Mouse (Mus musculus) embryonic stem cell, embryonic (primary cell): ENCODE measurements around the gene Piezo1.

Experiments used
- CTCF ChIA-PET, 4 experiments: fragments of 300-600 bp in 2 of 4; fragments of 350-600 bp in 2 of 4; sonication (Branson Sonifier 250); formaldehyde crosslinking; loops; one replicate each; lab custom pipeline; 2022; ENCODE audit warnings: inconsistent platforms in 2 of 4; lab: Charles Lee
- POLR2A ChIA-PET, 4 experiments: fragments of 300-600 bp in 2 of 4; fragments of 350-600 bp in 2 of 4; sonication (Branson Sonifier 250); formaldehyde crosslinking; loops; one replicate each; lab custom pipeline; 2022; ENCODE audit warnings: antibody characterized with exemption in 4 of 4, inconsistent platforms in 1 of 4; lab: Charles Lee

The Piezo1 gene

GRCm38 (mm10) chr8:122520611-122521010, 30.5 kb downstream of the Piezo1 start:
- ChIA-PET POLR2A (interaction anchor here in 3 of 4 experiments (0.5 to 7.8 kb wide), 14 partner anchors 9 to 579 kb away, joined by 3 to 98 read pairs (median 3); partner anchors contain the start of genes Cdt1 (in 1 of the 3), Mvd (in 1 of the 3) and Zfpm1 (in 1 of the 3)), CTCF (interaction anchor here in 1 of 4 experiments (0.6 to 0.7 kb wide), 2 partner anchors 21 to 371 kb away, joined by 4 read pairs; no protein-coding TSS in a partner anchor)

- ChIA-PET POLR2A (interaction anchor here in 2 of 4 experiments (0.8 to 2.5 kb wide), 11 partner anchors 8 to 94 kb away, joined by 3 to 6 read pairs (median 4); partner anchors contain the start of genes Cdt1 (in 2 of the 2), Galns (in 1 of the 2) and Trappc2l (in 1 of the 2)), CTCF (interaction anchor here in 1 of 4 experiments (0.6 to 1.1 kb wide), 3 partner anchors 16 to 81 kb away, joined by 3 to 4 read pairs (median 3); no protein-coding TSS in a partner anchor)
Measured at GRCm38 (mm10) chr8:122517541-122518190, 33.5 kb downstream of the Piezo1 start.

- ChIA-PET POLR2A (interaction anchor here in 3 of 4 experiments (0.6 to 7.6 kb wide), 12 partner anchors 7 to 1192 kb away, joined by 3 to 98 read pairs (median 3); partner anchors contain the start of gene Cdt1 (in 1 of the 3)), CTCF (interaction anchor here in 1 of 4 experiments (0.8 kb wide), 1 partner anchor 11 kb away, joined by 3 read pairs; no protein-coding TSS in a partner anchor)
Measured at GRCm38 (mm10) chr8:122515699-122516098, 35.4 kb downstream of the Piezo1 start.

GRCm38 (mm10) chr8:122512392-122512791, 38.7 kb downstream of the Piezo1 start:
- ChIA-PET POLR2A (interaction anchor here in 2 of 4 experiments (0.6 to 7.6 kb wide), 5 partner anchors 11 to 636 kb away, joined by 3 to 98 read pairs (median 11); partner anchors contain the start of gene Piezo1 (in 1 of the 2)), CTCF (interaction anchor here in 1 of 4 experiments (1.0 kb wide), 1 partner anchor 11 kb away, joined by 3 read pairs; no protein-coding TSS in a partner anchor)

- CTCF ChIA-PET = interaction anchor here in 3 of 4 experiments (0.9 to 1.6 kb wide), 11 partner anchors 9 to 57 kb away, joined by 3 to 6 read pairs (median 3); partner anchors contain the start of gene Cdt1 (in 1 of the 3)
- POLR2A ChIA-PET = interaction anchor here in 3 of 4 experiments (0.6 to 7.6 kb wide), 17 partner anchors 12 to 636 kb away, joined by 3 to 98 read pairs (median 5); partner anchors contain the start of gene Piezo1 (in 1 of the 3)
Measured at GRCm38 (mm10) chr8:122511552-122511951, 39.6 kb downstream of the Piezo1 start.

GRCm38 (mm10) chr8:122500856-122501255, 50.3 kb downstream of the Piezo1 start:
- ChIA-PET CTCF (interaction anchor here in 2 of 4 experiments (0.9 to 5.5 kb wide), 5 partner anchors 10 to 58 kb away, joined by 3 to 35 read pairs (median 3); partner anchors contain the start of genes Piezo1 (in 2 of the 2) and Mvd (in 1 of the 2)), POLR2A (interaction anchor here in 2 of 4 experiments (0.9 to 4.2 kb wide), 9 partner anchors 10 to 110 kb away, joined by 3 to 59 read pairs (median 5); partner anchors contain the start of genes Cdt1 (in 2 of the 2), Galns (in 1 of the 2) and Piezo1 (in 1 of the 2))

- POLR2A ChIA-PET = interaction anchor here (0.9 to 4.4 kb wide), 14 partner anchors 9 to 77 kb away, joined by 3 to 28 read pairs (median 4); partner anchors contain the start of gene Piezo1 (in 3 of the 4)
- CTCF ChIA-PET = interaction anchor here (0.6 to 2.7 kb wide), 23 partner anchors 10 to 654 kb away, joined by 3 to 14 read pairs (median 4); partner anchors contain the start of gene Piezo1 (in 2 of the 4)
Measured at GRCm38 (mm10) chr8:122497912-122498311, 53.2 kb downstream of the Piezo1 start.

- POLR2A ChIA-PET = interaction anchor here (0.6 to 4.4 kb wide), 23 partner anchors 10 to 629 kb away, joined by 3 to 28 read pairs (median 4); partner anchors contain the start of genes Piezo1 (in 2 of the 4) and Cdt1 (in 1 of the 4)
- CTCF ChIA-PET = interaction anchor here (0.5 to 2.7 kb wide), 28 partner anchors 9 to 1898 kb away, joined by 3 to 14 read pairs (median 3); partner anchors contain the start of gene Piezo1 (in 2 of the 4)
Measured at GRCm38 (mm10) chr8:122497016-122497734, 54.0 kb downstream of the Piezo1 start.

- ChIA-PET CTCF (interaction anchor here (0.5 to 1.9 kb wide), 6 partner anchors 9 to 599 kb away, joined by 3 to 14 read pairs (median 4); no protein-coding TSS in a partner anchor), POLR2A (interaction anchor here in 2 of 4 experiments (0.8 to 2.1 kb wide), 7 partner anchors 9 to 86 kb away, joined by 3 to 7 read pairs (median 3); partner anchors contain the start of gene Cdt1 (in 1 of the 2))
Measured at GRCm38 (mm10) chr8:122488387-122488786, 62.7 kb downstream of the Piezo1 start.

- ChIA-PET CTCF (no interaction called here), POLR2A (interaction anchor here in 2 of 4 experiments (1.0 to 1.6 kb wide), 4 partner anchors 12 to 67 kb away, joined by 3 to 5 read pairs (median 4); partner anchors contain the start of gene Piezo1 (in 1 of the 2))
Measured at GRCm38 (mm10) chr8:122484831-122485230, 66.3 kb downstream of the Piezo1 start.

- CTCF ChIA-PET = no interaction called here
Measured at GRCm38 (mm10) chr8:122483877-122484276, 67.3 kb downstream of the Piezo1 start.

GRCm38 (mm10) chr8:122482448-122482847, 68.7 kb downstream of the Piezo1 start:
- POLR2A ChIA-PET = interaction anchor here in 2 of 4 experiments (1.1 to 2.2 kb wide), 10 partner anchors 13 to 92 kb away, joined by 3 to 6 read pairs (median 4); partner anchors contain the start of gene Cdt1 (in 1 of the 2)
- CTCF ChIA-PET = interaction anchor here in 2 of 4 experiments (1.0 to 1.5 kb wide), 2 partner anchors 16 to 46 kb away, joined by 3 to 4 read pairs; no protein-coding TSS in a partner anchor

More at GRCm38 (mm10) chr8:122483877-122484276, 67.3 kb downstream of the Piezo1 start:
- POLR2A ChIA-PET = interaction anchor here in 2 of 4 experiments (0.6 to 1.6 kb wide), 7 partner anchors 33 to 81 kb away, joined by 3 to 5 read pairs (median 4); partner anchors contain the start of gene Piezo1 (in 1 of the 2)

GRCm38 (mm10) chr8:122475580-122476320, 75.4 kb downstream of the Piezo1 start, which contains the start of the genes Rnf166 and Ctu2:
Gene Rnf166 (minus strand): TSS chr8:122476064.
Gene Ctu2 (plus strand): TSS chr8:122476143.
- POLR2A ChIA-PET = interaction anchor here (0.6 to 2.4 kb wide), 12 partner anchors 11 to 99 kb away, joined by 3 to 11 read pairs (median 4); partner anchors contain the start of genes Mvd (in 1 of the 4) and Snai3 (in 1 of the 4)
- CTCF ChIA-PET = no interaction called here

GRCm38 (mm10) chr8:122474951-122475560, 76.1 kb downstream of the Piezo1 start:
- POLR2A ChIA-PET = interaction anchor here (0.6 to 2.4 kb wide), 10 partner anchors 10 to 100 kb away, joined by 3 to 11 read pairs (median 4); partner anchors contain the start of genes Mvd (in 1 of the 4) and Snai3 (in 1 of the 4)
- CTCF ChIA-PET = interaction anchor here in 2 of 4 experiments (0.6 to 0.8 kb wide), 3 partner anchors 14 to 60 kb away, joined by 3 to 8 read pairs (median 3); partner anchors contain the start of gene Mvd (in 1 of the 2)

GRCm38 (mm10) chr8:122473911-122474421, 77.2 kb downstream of the Piezo1 start:
- POLR2A ChIA-PET = interaction anchor here in 2 of 4 experiments (1.2 to 2.0 kb wide), 3 partner anchors 30 to 101 kb away, joined by 3 to 5 read pairs (median 5); partner anchors contain the start of gene Mvd (in 1 of the 2)
- CTCF ChIA-PET = no interaction called here
